Mouse (Mus musculus): ENCODE measurements around the gene Alg1. TPM values are rescaled to one million over a fixed set of nuclear protein-coding genes. Genes with fewer than 3 reads are reported as not detected.
"Not testable (repeated sequence)": the region's sequence is repeated elsewhere in the genome, so short reads cannot be mapped to it uniquely, and the experiment has no call there.

The Alg1 gene
- polyA plus RNA-seq, 1 experiment from 2014 or later, result 11.8 TPM

- no peak overlapping the region for H3K4me2 ChIP-seq
- H3K4me1 ChIP-seq (replicated peaks), result peaks cover 23% of the 10 kb centered on the region
- H3K4me3 ChIP-seq (replicated peaks), result no peak overlapping the region
- H3K9me3 ChIP-seq (replicated peaks), result no peaks in the 10 kb centered on the region
- ATAC-seq (ENCODE audit: insufficient read depth), result no peak
- H3K36me3 ChIP-seq (replicated peaks), result no peaks in the 10 kb centered on the region; the same call in 1 of the 2 replicates
- no peak overlapping the region for H3K27ac ChIP-seq (replicated peaks)
- WGBS (ENCODE audit: insufficient replicate concordance), result 60% methylated on average over 5 of the region's 5 CpGs
- no peak overlapping the region for H3K9ac ChIP-seq
- H3K27me3 ChIP-seq, result no peaks in the 10 kb centered on the region
Observed at GRCm38 (mm10) chr16:5206051-5206450, 27.4 kb upstream of the Alg1 start.

- H3K36me3 ChIP-seq (replicated peaks), result no peaks in the 10 kb centered on the region
- no peaks in the 10 kb centered on the region for H3K27me3 ChIP-seq
- no peak overlapping the region for H3K27ac ChIP-seq (replicated peaks)
- no peak for ATAC-seq (ENCODE audit: insufficient read depth)
- no peak overlapping the region for H3K4me2 ChIP-seq
- H3K9ac ChIP-seq, result no peak overlapping the region
- no peak overlapping the region for H3K4me3 ChIP-seq (replicated peaks)
- H3K4me1 ChIP-seq (replicated peaks), result no peaks in the 10 kb centered on the region
- H3K9me3 ChIP-seq (replicated peaks), result no peaks in the 10 kb centered on the region
- WGBS (ENCODE audit: insufficient replicate concordance), result 25% methylated on average over 2 of the region's 2 CpGs
Observed at GRCm38 (mm10) chr16:5210365-5210764, 23.1 kb upstream of the Alg1 start.

- Histone ChIP-seq H3K27me3 (0 out of 2 replicates have a peak, but pooled peaks cover 3% of the 10 kb centered on the region), H3K36me3 (replicated peaks) (no peaks in the 10 kb centered on the region)
Observed at GRCm38 (mm10) chr16:5212150-5212549, 21.3 kb upstream of the Alg1 start.

GRCm38 (mm10) chr16:5214126-5214525 lies 19.3 kb upstream of the Alg1 start:
- no peak for ATAC-seq (ENCODE audit: insufficient read depth)
- no peak overlapping the region for H3K9ac ChIP-seq
- 73% methylated on average over 2 of the region's 2 CpGs for WGBS (ENCODE audit: insufficient replicate concordance)

More at GRCm38 (mm10) chr16:5212150-5212549, 21.3 kb upstream of the Alg1 start:
- H3K27ac ChIP-seq (replicated peaks), result no peak overlapping the region
- ATAC-seq (ENCODE audit: insufficient read depth), result no peak
- H3K4me3 ChIP-seq (replicated peaks), result no peak overlapping the region
- H3K4me2 ChIP-seq, result no peak overlapping the region
- no peaks in the 10 kb centered on the region for H3K4me1 ChIP-seq (replicated peaks)
- WGBS (ENCODE audit: insufficient replicate concordance), result 59% methylated on average over 3 of the region's 3 CpGs
- no peaks in the 10 kb centered on the region for H3K9me3 ChIP-seq (replicated peaks)
- no peak overlapping the region for H3K9ac ChIP-seq

GRCm38 (mm10) chr16:5216686-5217085 lies 16.7 kb upstream of the Alg1 start:
- no peaks in the 10 kb centered on the region for H3K4me1 ChIP-seq (replicated peaks)
- 49% methylated on average over 6 of the region's 6 CpGs for WGBS (ENCODE audit: insufficient replicate concordance)
- H3K9ac ChIP-seq, result no peak overlapping the region
- H3K4me2 ChIP-seq, result no peak overlapping the region
- H3K4me3 ChIP-seq (replicated peaks), result no peak overlapping the region
- ATAC-seq (ENCODE audit: insufficient read depth), result no peak
- H3K9me3 ChIP-seq (replicated peaks), result no peaks in the 10 kb centered on the region
- peaks cover 3% of the 10 kb centered on the region; the same call in 1 of the 2 replicates for H3K27me3 ChIP-seq
- no peaks in the 10 kb centered on the region for H3K36me3 ChIP-seq (replicated peaks)
- H3K27ac ChIP-seq (replicated peaks), result no peak overlapping the region

More at GRCm38 (mm10) chr16:5214126-5214525, 19.3 kb upstream of the Alg1 start:
- H3K9me3 ChIP-seq (replicated peaks), result no peaks in the 10 kb centered on the region
- H3K27ac ChIP-seq (replicated peaks), result no peak overlapping the region
- H3K4me3 ChIP-seq (replicated peaks), result no peak overlapping the region
- H3K4me1 ChIP-seq (replicated peaks), result no peaks in the 10 kb centered on the region
- no peak overlapping the region for H3K4me2 ChIP-seq
- H3K27me3 ChIP-seq, result peaks cover 3% of the 10 kb centered on the region; the same call in 1 of the 2 replicates
- H3K36me3 ChIP-seq (replicated peaks), result no peaks in the 10 kb centered on the region

- no peaks in the 10 kb centered on the region for H3K4me1 ChIP-seq (replicated peaks)
- no peaks in the 10 kb centered on the region for H3K36me3 ChIP-seq (replicated peaks)
- H3K9me3 ChIP-seq (replicated peaks), result no peaks in the 10 kb centered on the region
- peaks cover 3% of the 10 kb centered on the region; the same call in 1 of the 2 replicates for H3K27me3 ChIP-seq
- WGBS (ENCODE audit: insufficient replicate concordance), result 57% methylated on average over 5 of the region's 5 CpGs
- no peak overlapping the region for H3K27ac ChIP-seq (replicated peaks)
- H3K4me2 ChIP-seq, result no peak overlapping the region
- no peak overlapping the region for H3K9ac ChIP-seq
- no peak overlapping the region for H3K4me3 ChIP-seq (replicated peaks)
- ATAC-seq (ENCODE audit: insufficient read depth), result no peak
Observed at GRCm38 (mm10) chr16:5217341-5218133, 15.9 kb upstream of the Alg1 start.

- H3K9me3 ChIP-seq (replicated peaks), result no peaks in the 10 kb centered on the region
- no peaks in the 10 kb centered on the region for H3K36me3 ChIP-seq (replicated peaks)
- H3K4me3 ChIP-seq (replicated peaks), result no peak overlapping the region
- no peak overlapping the region for H3K27ac ChIP-seq (replicated peaks)
- H3K4me2 ChIP-seq, result no peak overlapping the region
- H3K9ac ChIP-seq, result no peak overlapping the region
- H3K4me1 ChIP-seq (replicated peaks), result no peaks in the 10 kb centered on the region
- no peak for ATAC-seq (ENCODE audit: insufficient read depth)
- H3K27me3 ChIP-seq, result peaks cover 3% of the 10 kb centered on the region; the same call in 1 of the 2 replicates
- WGBS (ENCODE audit: insufficient replicate concordance), result 43% methylated on average over 4 of the region's 4 CpGs
Observed at GRCm38 (mm10) chr16:5221403-5221802, 12.0 kb upstream of the Alg1 start.

GRCm38 (mm10) chr16:5222140-5222539 lies 11.3 kb upstream of the Alg1 start, which contains the start of gene AU021092:
TSS of gene AU021092 (minus strand) at chr16:5222299.
- no peaks in the 10 kb centered on the region; the same call in 1 of the 2 replicates for H3K27me3 ChIP-seq

GRCm38 (mm10) chr16:5226534-5226933 lies 6.9 kb upstream of the Alg1 start:
- not testable (repeated sequence) for H3K4me2 ChIP-seq; H3K9ac ChIP-seq; H3K4me1 ChIP-seq (replicated peaks); H3K27ac ChIP-seq (replicated peaks); H3K9me3 ChIP-seq (replicated peaks); ATAC-seq (ENCODE audit: insufficient read depth); H3K27me3 ChIP-seq; H3K36me3 ChIP-seq (replicated peaks); H3K4me3 ChIP-seq (replicated peaks)
- WGBS (ENCODE audit: insufficient replicate concordance), result 17% methylated on average over 1 of the region's 1 CpGs

More at GRCm38 (mm10) chr16:5222140-5222539, 11.3 kb upstream of the Alg1 start, which contains the start of gene AU021092:
- no peaks in the 10 kb centered on the region for H3K36me3 ChIP-seq (replicated peaks)
- H3K4me2 ChIP-seq, result no peak within 1 kb of the TSS
- no peak for ATAC-seq (ENCODE audit: insufficient read depth)
- no peak within 1 kb of the TSS for H3K9ac ChIP-seq
- no peaks in the 10 kb centered on the region for H3K9me3 ChIP-seq (replicated peaks)
- H3K27ac ChIP-seq (replicated peaks), result no peak within 1 kb of the TSS
- no peak within 1 kb of the TSS for H3K4me3 ChIP-seq (replicated peaks)
- no peaks in the 10 kb centered on the region for H3K4me1 ChIP-seq (replicated peaks)
- 40% methylated on average over 6 of the region's 6 CpGs for WGBS (ENCODE audit: insufficient replicate concordance)

GRCm38 (mm10) chr16:5227501-5227900 lies 5.9 kb upstream of the Alg1 start:
- H3K4me1 ChIP-seq (replicated peaks); H3K9me3 ChIP-seq (replicated peaks); H3K27me3 ChIP-seq; H3K27ac ChIP-seq (replicated peaks); ATAC-seq (ENCODE audit: insufficient read depth); H3K4me3 ChIP-seq (replicated peaks); H3K36me3 ChIP-seq (replicated peaks); H3K4me2 ChIP-seq; H3K9ac ChIP-seq: not testable (repeated sequence)
- 67% methylated on average over 19 of the region's 19 CpGs for WGBS (ENCODE audit: insufficient replicate concordance)

- not testable (repeated sequence) for H3K9me3 ChIP-seq (replicated peaks); H3K4me1 ChIP-seq (replicated peaks); H3K36me3 ChIP-seq (replicated peaks); ATAC-seq (ENCODE audit: insufficient read depth); H3K4me2 ChIP-seq; H3K27me3 ChIP-seq; H3K9ac ChIP-seq; H3K4me3 ChIP-seq (replicated peaks); H3K27ac ChIP-seq (replicated peaks)
- 66% methylated on average over 3 of the region's 3 CpGs for WGBS (ENCODE audit: insufficient replicate concordance)
Observed at GRCm38 (mm10) chr16:5228103-5228502, 5.3 kb upstream of the Alg1 start.
